Mouse (Mus musculus): ENCODE data around the gene Srrt. TPM values are rescaled to one million over a fixed set of nuclear protein-coding genes. Genes with fewer than 3 reads are reported as not detected.

The Srrt gene
- total RNA-seq (2021), result 100 to 1,000 TPM; 185 to 191 TPM
- long read RNA-seq, experiment 1, transcript Srrt-201 (20 exons, 3,024 nt), result major isoform, 23 of 126 reads
- long read RNA-seq, experiment 1, partial matches to known transcripts, result 73 of 126 reads
- long read RNA-seq, experiment 1, other reads (novel, unspliced or antisense), result 26 of 126 reads
- long read RNA-seq, experiment 2, transcript Srrt-201 (20 exons, 3,024 nt), result major isoform, 8 of 73 reads
- long read RNA-seq, experiment 2, partial matches to known transcripts, result 41 of 73 reads
- long read RNA-seq, experiment 2, other reads (novel, unspliced or antisense), result 21 of 73 reads

DNA sequence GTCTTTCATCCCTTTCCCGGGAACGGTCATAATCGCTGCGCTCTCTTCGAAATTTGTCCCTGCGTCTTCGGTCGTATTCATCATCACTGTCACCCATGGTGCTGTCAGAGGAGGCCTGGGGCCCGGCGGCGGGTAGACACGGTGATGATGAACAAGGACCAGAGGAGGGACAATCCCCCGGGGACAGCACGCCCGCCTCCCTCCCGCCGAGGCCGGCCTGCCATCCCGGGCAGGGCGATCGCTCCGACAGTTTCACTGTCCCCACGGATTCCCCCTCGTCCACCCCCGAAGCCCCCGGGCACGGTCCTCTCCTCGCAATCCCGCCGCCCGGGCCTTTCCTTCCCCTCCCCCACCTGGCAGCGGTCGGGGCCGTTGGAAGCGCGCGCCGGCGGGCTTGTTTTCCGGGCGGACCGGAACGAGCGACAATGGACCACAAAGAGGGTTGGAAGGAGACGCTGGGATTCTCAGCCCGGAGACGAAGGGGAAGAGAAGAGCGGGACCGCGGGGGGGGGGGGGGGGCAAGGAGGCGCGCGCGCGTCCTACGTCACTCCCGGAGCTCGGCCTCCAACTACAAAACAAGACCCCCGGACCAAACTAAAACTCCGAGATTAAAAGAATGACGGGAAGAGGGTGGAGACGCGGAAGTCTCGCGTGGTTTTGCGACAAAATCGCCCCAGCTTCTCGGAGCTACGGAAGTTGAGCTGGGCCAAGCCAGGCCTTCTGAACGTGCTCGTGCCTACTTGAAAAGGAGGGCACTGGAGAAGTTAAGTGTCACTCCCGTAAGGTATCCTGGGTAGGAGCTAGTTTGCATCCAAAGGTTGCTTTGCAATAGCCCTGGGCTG lies at the start of gene Srrt:
Gene Srrt, minus strand, starts transcription at position 604 of the 842 bp plus-strand sequence.
- DNase-seq (ENCODE audit: low spot score in 2 of 2), result peak; percentile 88 to 91

DNA sequence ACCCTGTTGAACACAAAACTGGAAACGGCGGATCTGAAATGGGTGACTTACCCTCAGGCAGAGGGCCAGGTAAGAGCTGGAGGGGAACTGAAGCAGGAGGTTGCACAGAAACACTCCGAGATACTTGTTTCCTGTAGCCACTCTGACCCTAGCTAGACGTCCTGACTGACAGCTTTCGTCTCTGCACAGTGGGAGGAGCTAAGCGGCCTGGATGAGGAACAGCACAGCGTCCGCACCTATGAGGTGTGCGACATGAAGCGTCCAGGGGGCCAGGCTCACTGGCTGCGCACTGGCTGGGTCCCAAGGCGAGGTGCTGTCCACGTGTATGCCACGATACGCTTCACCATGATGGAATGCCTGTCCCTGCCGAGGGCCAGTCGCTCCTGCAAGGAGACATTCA lies 46.6 kb upstream of the Srrt start:
- DNase-seq (ENCODE audit: low spot score in 2 of 2), result no peak

DNA sequence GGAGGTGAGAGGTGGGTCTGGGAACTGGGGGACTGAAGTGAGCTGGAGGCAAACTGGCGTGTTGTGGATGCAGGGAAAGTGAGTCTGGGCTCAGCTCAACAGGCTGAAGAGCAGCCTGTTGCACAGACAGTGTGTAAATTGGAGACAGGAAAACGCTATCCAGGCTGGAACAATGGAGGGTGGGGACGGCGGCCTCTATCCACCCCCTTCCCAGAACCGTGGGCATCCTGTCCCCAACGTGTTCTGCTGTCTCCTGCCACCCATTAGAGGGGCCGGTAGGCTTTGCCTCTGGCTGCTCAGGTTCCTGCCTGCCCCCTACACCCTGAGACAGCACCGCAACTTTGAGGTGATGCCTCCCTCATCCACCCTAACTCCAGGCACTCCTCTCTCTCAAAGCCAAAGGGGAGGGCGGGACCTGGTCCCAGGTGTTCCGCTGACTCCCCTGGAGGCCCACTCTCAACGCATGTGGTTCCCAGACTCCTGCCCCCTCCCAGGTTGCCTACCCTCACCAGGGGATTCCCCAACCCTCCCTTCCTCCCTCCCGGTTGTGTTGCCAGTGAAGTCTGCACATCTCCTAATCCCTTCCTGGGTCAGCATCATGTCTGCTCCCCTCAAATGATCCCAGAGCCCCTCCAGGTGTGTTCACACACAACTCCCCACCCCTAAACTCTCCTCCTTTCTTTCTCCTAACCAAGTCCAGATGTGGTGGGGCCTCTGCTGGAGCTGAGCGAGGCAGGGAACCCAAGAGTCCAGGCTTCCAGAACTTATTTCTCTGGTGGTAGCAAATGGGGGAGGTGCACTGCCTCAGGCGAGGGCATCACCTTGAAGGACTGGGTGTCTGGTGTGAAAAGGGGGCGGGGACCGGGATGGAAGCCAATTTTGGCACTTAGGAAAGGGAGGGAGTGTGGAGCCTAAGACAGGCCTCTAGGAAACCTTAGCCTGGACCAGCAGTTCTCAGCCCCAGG lies 44.8 kb upstream of the Srrt start:
- DNase-seq (ENCODE audit: low spot score in 2 of 2), result no peak

DNA sequence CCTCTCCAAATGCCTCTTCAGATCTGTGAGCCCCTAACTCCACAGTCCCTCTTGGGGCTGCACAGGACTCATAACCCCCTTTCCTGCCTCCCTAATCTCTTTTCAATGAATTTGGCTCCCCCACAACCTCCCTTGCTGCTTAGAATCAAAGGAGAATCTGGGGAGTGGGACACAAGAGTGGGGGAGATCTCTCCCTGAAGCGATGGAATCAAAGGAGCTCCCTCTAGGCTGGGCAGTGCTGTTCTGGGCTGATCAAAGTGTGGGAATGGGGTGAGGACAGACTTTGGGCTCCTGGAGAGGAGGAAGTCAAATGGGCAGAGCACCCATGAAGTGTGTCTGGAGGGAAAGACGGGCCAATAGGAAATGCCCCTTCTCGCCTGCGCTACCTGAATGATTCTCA lies 43.9 kb upstream of the Srrt start:
- DNase-seq (ENCODE audit: low spot score in 2 of 2), result no peak

DNA sequence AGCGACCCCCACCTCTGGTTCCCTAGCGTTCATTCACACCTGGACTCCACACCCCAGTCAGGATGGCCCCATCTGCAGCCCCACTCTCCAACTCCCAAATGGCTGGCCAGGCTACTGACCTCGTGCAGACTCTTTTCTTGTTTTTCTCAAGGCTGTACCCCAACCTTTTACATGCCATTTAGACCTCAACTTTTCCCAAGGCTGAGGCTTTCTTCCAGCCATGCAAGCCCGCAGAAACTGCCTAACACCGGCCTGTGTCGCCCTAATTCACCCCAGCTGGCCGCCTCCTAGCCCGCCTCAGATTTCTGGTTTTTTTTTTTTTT lies 43.5 kb upstream of the Srrt start:
- no peak for DNase-seq (ENCODE audit: low spot score in 2 of 2)

DNA sequence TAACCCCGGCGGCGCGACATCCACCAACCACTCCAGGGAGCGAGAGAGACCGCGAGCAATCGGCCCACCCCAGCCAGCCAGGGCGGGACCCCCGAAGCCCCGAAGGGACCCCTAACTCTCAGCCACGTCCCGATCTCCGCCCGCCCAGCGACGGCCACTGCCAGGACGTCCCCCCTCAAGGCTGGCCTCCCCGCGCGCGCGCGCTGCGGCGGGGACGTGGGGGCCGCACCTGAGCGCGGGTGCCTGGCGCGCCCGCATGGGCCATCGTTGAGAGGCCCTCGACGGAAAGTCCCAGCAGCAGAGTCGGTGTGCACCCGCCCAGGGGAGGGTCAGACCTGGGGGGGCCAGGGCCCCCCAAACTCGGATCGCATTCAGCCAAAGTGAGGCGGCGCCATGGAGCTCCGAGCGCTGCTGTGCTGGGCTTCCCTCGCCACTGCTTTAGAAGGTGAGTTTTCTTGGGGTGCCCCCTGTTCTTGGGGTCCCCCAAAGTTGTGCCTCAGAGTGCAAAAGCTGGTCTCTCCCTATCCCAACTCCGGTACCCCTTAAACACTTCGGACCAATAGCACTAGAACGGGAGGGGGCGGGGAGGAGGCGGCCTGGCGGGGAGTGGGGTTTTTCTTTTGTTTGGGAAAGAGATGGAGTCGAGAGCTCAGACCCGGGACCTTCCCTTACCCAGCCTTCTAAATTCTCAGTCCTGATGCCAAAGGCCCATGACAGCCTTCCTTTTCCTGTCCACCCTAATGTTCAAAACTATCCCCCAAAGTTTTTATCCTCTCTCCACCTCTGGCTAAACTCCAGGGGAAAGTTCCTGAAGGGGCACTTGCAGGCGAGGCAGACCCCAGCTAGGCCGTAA lies 43.0 kb upstream of the Srrt start:
- DNase-seq (ENCODE audit: low spot score in 2 of 2), result no peak

DNA sequence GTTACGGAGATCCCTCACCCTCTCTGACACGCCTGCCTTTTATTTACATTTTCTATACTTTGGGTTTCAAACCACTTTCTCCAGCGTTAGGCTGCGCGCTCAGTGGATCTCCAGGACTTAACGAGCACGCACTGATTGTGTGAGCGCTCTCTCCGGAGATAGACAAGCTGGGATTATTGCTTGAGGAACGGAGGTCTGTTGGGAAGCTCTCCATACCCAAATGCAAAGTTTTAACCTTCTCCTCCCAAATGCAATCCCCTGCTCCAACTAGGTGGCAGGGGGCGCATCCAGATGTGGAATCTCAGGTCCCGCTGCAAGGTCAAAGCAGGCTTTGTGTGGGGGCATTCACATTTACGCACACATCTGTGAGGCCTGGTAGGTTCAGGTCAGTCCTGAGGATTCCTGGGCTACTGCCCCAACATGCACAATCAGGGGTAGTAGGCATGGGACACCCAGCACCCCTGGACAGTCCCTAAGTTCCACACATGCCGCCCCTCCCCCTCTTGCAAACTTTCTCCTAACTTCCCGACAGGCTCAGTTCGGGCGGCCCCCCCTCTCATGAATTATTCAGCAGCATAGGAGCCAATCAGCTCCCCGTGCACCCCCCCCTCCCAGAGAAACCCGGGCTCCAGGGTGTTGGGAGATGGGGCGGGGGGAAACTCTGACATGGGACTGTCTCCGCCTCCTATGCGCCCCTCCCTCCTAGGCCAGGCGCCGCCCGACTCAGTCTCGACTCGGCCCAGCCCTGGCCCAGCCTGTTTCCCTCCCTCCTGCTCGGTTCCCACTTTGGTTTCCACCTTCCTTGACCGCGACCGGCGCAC lies 42.1 kb upstream of the Srrt start, which contains the start of gene Ephb4:
Gene Ephb4, plus strand, starts transcription at position 726 of the 821 bp plus-strand sequence.
- DNase-seq (ENCODE audit: low spot score in 2 of 2), result peak; percentile 20 to 28

DNA sequence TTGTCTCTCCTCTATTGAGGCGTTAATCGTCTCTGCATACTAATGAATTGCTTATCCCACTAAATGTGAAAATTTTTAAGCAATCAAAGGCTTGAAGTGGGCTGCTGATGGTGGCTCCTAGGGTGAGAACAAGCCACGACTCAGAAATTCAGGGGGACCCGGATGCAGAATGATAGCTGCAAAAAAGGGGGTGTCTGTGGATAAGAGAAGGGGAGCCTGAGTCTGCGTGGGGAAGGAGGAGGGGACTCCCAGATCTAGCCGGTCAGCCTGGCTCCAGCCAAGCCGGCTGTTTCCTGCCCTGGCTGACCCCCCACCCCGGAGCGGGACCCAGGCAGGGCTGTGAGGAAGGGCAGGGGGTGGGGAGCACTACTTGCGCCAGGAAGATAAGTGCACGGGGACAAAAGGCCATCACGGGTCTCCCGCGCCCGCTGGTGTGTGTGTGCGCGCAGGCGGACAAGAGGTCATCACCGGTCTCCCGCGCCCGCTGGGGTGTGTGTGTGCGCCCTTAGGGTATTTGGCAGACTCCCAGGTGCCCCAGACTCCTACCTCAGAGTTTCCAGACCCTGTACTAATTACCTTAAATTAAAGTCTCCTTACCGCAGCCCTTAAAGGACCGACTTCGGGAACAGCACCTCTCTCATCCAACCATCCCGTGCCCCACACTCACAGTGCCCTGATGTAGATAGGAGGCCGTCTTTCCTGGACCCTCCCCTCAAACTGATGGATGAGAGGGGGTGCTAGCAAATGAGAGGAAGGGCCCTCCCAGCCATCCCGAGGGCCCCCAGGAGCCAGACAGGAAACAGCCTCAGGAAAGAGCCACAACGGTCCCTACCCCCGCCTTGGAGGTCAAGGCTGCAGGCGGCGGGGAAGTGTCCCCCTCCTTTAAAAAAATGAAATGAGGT lies 41.3 kb upstream of the Srrt start:
- no peak for DNase-seq (ENCODE audit: low spot score in 2 of 2)

DNA sequence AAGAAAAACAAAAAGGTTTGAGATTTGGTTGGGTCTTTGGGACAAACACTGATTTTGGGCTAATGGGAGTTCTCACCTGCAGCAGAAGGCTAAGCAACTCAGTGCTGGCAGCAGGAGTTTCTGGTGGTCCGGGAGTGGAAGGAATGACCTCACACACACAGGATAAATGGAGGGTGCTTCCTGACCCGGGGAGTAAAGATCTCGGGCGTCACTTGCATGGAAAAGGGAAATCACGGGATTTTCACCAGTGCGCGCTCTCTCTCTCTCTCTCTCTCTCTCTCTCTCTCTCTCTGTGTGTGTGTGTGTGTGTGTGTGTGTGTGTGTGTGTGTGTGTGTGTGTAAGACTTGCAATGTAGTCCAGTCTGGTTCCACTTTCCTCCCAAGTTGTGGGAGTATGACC lies 40.4 kb upstream of the Srrt start:
- no peak for DNase-seq (ENCODE audit: low spot score in 2 of 2)

DNA sequence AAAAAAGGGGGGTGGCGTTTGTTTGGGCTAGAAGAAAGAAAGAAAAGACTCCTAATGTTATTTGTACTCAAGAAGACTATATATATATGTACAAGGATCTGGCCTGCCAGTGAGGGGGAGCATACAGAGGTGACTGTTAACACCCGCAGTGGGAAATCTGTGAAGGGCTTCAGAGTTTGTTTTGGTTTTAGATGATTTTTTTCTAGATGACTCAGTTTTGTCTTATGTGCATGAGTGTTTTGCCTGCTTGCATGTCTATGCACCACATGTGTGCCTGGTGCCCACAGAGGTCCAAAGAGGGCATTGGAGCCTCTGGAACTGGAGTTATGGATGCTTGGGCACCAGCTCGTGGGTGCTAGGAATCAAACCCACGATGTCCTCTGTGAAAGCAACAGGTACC lies 39.5 kb upstream of the Srrt start:
- no peak for DNase-seq (ENCODE audit: low spot score in 2 of 2)

DNA sequence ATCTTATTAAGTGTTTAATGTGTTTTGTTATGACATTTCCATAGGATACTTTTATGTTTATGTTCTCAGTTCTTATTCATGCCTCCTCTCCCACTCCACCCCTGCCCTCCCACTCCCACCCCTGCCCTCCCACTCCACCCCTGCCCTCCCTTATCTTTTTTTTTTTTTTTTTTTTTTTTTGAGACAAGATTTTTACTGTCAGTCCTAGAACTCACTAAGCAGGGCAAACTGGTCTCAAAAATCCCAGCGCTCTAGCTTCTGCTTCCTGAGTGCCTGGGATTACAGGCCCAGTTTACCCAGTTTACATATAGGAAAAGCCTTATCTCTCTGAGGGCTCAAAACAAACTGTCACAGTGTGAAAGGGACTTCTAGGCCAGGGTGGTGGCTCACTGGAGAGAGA lies 38.9 kb upstream of the Srrt start:
- no peak for DNase-seq (ENCODE audit: low spot score in 2 of 2)

DNA sequence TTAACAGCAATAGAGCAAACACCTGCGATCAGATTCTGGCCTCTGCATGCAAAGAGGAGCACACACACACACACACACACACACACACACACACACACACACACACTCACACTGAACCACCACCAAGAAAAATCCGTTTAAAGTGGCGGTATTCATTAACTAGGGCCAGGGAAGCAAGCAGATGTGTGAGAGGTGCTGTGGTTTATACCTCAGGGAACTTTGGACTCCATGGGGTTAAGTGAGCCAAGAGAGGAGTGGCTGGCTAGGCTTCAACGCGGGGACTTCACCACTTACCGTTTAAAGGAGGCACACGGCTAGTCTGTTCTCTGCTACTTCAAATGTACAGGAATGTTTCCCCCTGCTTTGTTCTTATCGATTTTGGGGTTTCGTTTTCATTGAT lies 38.3 kb upstream of the Srrt start:
- DNase-seq (ENCODE audit: low spot score in 2 of 2), result no peak

DNA sequence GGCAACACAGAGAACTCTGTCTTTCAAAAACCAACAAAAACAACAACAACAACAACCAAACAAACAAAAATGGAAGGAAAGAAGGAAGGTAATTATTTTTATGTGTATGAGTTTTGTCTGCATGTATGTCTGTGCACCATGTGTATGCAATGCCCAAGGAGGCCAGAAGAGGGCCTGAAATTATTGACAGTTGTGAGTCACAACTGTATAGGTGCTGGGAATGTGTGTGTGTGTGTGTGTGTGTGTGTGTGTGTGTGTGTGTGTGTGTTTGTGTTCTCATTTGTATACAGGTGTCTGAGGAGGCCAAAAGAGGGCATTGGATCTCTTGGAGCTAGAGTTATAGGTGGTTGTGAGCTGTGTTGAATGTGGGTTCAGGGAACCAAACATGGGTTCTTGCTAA lies 36.4 kb upstream of the Srrt start:
- DNase-seq (ENCODE audit: low spot score in 2 of 2), result no peak

DNA sequence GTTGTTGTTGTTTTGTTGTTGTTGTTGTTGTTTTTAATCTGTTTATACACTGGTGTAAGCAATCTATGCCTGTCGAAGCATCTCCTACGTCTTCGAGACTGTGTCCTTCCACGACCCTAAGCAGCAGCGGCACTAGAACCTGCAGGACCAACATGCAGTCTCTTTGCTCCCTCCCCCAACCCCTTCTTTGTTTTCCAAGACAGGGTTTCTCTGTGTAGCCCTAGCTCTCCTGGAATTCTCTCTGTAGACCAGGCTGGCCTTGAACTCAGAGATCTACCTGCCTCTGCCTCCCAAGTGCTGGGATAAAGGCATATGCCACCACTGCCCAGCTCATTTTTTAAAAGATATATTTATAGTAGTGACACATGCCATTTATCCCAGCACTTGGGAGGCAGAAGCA lies 35.9 kb upstream of the Srrt start:
- no peak for DNase-seq (ENCODE audit: low spot score in 2 of 2)

DNA sequence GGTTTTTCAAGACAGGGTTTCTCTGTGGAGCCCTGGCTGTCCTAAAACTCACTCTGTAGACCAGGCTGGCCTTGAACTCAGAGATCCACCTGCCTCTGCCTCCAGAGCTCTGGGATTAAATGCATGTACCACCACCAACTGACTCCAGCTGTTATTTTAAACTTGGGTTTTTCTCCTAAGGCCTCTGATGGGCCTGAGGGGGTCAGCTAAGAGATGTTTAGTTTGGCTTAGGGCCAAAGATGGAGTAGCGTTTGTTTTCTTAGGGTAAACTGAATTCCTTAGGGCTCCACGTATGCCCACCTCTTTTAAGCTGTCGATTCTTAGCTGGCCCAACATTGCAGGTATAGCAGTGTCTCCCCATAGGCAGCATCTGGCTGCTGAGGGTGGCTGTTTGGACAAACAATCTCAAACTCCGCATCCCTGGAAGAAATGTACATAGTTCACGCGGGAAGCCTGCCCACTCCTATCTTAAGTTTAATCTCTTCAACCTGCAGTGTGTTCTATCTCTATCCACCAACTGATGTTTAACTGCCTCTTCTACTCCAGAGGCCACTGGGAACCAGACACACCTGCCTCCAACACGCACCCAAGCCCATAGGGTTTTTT lies 35.0 kb upstream of the Srrt start:
- no peak for DNase-seq (ENCODE audit: low spot score in 2 of 2)

DNA sequence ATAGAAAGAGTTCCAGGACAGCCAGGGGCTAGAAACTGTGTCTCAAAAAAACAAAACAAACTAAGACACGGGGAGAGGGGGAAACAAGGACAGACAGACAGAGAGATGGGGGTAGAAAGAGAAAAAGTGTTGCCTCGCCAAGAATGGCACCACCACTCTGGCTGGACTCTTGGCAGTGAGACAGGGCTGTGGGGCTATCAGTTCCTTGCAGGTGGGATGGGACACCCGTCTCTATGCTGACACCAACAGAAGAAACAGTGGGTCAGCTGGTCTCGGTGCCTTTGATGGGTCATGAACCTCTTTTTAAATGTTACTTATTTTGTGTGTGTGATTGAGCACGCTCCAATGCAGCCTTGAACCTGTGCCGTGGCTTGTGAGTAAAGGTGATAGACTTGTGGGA lies 32.7 kb upstream of the Srrt start:
- DNase-seq (ENCODE audit: low spot score in 2 of 2), result no peak

DNA sequence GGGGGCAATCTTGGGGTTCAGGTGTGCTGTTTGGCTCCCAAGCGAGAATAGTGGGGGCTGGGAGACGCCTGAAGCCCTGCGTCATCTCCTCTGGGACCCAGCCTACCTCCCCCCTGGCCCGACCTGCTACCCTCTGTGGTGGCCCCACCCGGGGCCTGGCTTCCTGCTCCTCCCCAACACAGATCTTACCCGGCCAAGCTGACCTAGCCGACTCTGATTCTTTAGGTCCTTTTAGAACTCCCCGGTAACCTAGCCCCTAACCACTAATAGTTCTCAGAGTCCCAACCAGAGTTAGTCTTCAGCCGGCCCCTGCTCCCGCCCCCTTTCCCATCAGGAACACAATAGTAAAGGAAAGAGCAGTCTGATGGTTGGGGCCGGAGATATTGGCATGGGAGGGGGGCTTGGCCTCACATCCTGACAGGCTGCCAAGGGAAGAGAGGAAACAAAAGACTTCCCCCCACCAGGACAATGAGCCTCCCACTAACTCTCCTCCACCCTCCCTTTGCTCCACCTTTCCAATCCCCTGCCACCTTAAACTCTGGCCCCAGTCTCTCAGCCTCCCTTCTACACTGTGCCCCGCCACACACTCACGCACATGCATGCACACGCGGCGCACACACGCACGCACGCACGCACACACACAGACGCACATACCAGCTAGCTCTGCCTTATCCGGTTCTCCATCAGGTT lies 32.0 kb upstream of the Srrt start:
- no peak for DNase-seq (ENCODE audit: low spot score in 2 of 2)
